Mouse (Mus musculus) liver, adult 2 months (tissue): ENCODE data around the gene Klk7. TPM values are rescaled to one million over a fixed set of nuclear protein-coding genes. Genes with fewer than 3 reads are reported as not detected.

Experiments
- DNase-seq: peaks from one replicate; pipeline ENCODE4 v3.0.0-alpha.2; 2011; ENCODE audit warnings: low read depth, low spot score; ENCODE audit errors: extremely low read depth
- H3K27ac ChIP-seq: fragments of 200-500 bp; replicated peaks from 2 replicates; pipeline ENCODE4 v1.5.1; 2012; ENCODE audit warnings: low read depth, mild to moderate bottlenecking, control low read depth, inconsistent platforms, low read length; ENCODE audit not compliant: insufficient read depth
- H3K27me3 ChIP-seq: fragments of 200-500 bp; 2 replicates; pipeline ENCODE4 v1.6.1; 2012; ENCODE audit warnings: mild to moderate bottlenecking, moderate library complexity, low read length, inconsistent platforms; ENCODE audit not compliant: control insufficient read depth, insufficient read depth
- H3K36me3 ChIP-seq: fragments of 200-500 bp; 2 replicates; pipeline ENCODE4 v1.6.1; 2012; ENCODE audit warnings: low read length, inconsistent platforms; ENCODE audit not compliant: control insufficient read depth, insufficient read depth
- H3K4me1 ChIP-seq: fragments of 200-500 bp; 2 replicates; pipeline ENCODE4 v1.6.1; 2011; ENCODE audit warnings: low read length; ENCODE audit not compliant: control insufficient read depth, insufficient read depth
- H3K4me3 ChIP-seq: fragments of 200-500 bp; 2 replicates; pipeline ENCODE4 v1.5.1; 2011; ENCODE audit warnings: low read depth, mild to moderate bottlenecking, control low read depth, low read length, moderate library complexity; ENCODE audit not compliant: insufficient read depth
- H3K79me2 ChIP-seq: fragments of 200-500 bp; 2 replicates; pipeline ENCODE4 v1.6.1; 2012; ENCODE audit warnings: inconsistent platforms, mild to moderate bottlenecking, low read length, moderate library complexity; ENCODE audit not compliant: control insufficient read depth, insufficient read depth
- H3K9ac ChIP-seq: fragments of 200-500 bp; 2 replicates; pipeline ENCODE4 v1.6.1; 2012; ENCODE audit warnings: low read depth, mild to moderate bottlenecking, control low read depth, inconsistent platforms, low read length
- CTCF ChIP-seq: fragments of 200-500 bp; IDR thresholded peaks from 2 replicates; pipeline ENCODE4 v1.5.1; 2011; ENCODE audit warnings: low read depth, low read length, control low read depth
- POLR2A ChIP-seq: fragments of 200-500 bp; IDR thresholded peaks from 2 replicates; pipeline ENCODE4 v1.6.1; 2011; ENCODE audit warnings: low read length, control low read depth; ENCODE audit not compliant: insufficient read depth; ENCODE audit errors: extremely low read depth
- WGBS: fragments of 180-500 bp; shearing (Covaris S2); methylation state at CpG from one replicate; pipeline ENCODE4 v1.1.7; 2018; 5-methylcytosine and 5-hydroxymethylcytosine counted together
- polyA plus RNA-seq: library from polyadenylated mRNA; depleted of rRNA; stranded (reverse); fragments of >200 nt; gene quantifications from 2 replicates; pipeline ENCODE4 v1.2.3, GENCODE M21; 2012
- total RNA-seq: library from RNA; depleted of rRNA; stranded (reverse); fragments of >200 nt; gene quantifications from 2 replicates; pipeline ENCODE4 v1.2.3, GENCODE M21; 2014

Gene Klk7
- total and polyA plus RNA-seq, 2 experiments = not detected

DNA sequence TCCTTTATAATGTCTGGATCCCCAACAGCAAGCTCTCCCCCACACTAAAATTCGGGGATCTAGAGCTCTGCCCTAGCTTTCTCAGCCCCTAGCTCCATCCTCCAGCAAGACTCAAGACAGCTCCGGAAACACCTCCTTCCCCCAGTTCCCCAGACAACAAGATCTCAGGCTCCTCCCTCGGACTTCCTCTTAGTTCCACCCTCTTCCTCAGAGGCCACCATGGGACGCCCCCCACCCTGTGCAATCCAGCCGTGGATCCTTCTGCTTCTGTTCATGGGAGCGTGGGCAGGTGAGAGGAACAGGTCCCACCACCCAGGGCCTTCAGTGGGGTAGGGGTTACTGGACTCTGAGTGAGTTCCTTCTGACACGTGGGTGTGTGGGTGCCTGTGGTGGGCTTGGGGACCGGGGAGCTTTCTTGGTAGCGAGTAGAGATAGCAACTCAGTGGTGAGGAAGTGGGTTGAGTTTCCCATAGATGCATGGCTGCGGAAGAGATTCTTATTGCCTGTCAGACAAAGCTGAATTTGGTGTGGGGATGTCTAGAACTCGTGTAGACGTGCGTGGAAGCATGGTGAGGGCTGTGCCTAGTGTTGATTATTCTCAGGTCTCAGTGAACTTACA, 13.1 kb upstream of the Klk7 start:
- H3K9ac ChIP-seq = no peak overlapping the region
- DNase-seq = no peak
- no peak overlapping the region for H3K4me3 ChIP-seq
- H3K4me1 ChIP-seq = no peaks in the 10 kb centered on the region
- 28% methylated on average over 13 of the region's 13 CpGs for WGBS
- H3K36me3 ChIP-seq = no peaks in the 10 kb centered on the region
- 0 out of 2 replicates have a peak, but pooled peaks cover 3% of the 10 kb centered on the region for H3K27me3 ChIP-seq
- H3K79me2 ChIP-seq = no peaks in the 10 kb centered on the region
- H3K27ac ChIP-seq = no peak overlapping the region
- TF ChIP-seq CTCF = no peak
- no peak for TF ChIP-seq POLR2A

DNA sequence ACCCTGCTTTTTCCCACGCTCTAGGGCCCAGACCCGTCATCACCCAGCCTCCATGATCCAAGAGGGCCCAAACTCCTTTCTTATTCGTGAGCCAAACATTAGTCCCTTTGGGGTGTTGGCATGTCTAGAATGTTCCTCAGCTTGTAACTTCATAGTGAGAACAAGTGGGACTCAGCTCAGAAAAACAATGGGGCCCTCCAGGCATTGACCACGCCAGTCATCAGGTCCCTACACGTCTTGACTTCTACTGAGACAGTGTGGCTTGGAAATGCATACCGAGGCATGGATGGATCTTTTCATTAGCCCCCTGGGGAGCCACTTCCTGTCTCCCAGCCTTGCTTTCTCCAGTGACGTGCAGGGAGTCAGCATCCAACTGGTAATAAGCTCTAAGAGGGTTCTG, 11.2 kb upstream of the Klk7 start:
- Histone ChIP-seq H3K4me1 (no peaks in the 10 kb centered on the region), H3K79me2 (no peaks in the 10 kb centered on the region), H3K27me3 (0 out of 2 replicates have a peak, but pooled peaks cover 3% of the 10 kb centered on the region), H3K4me3 (no peak overlapping the region), H3K9ac (no peak overlapping the region), H3K36me3 (no peaks in the 10 kb centered on the region), H3K27ac (no peak overlapping the region)
- 75% methylated on average over 7 of the region's 7 CpGs for WGBS
- no peak for DNase-seq
- TF ChIP-seq CTCF (no peak), POLR2A (no peak)

- 78% methylated on average over 7 of the region's 7 CpGs for WGBS
- DNase-seq = no peak
- no peaks in the 10 kb centered on the region; the same call in 1 of the 2 replicates for H3K27me3 ChIP-seq
- H3K4me1 ChIP-seq = no peaks in the 10 kb centered on the region
- no peaks in the 10 kb centered on the region for H3K36me3 ChIP-seq
- H3K9ac ChIP-seq = no peak overlapping the region
- no peak overlapping the region for H3K27ac ChIP-seq
- no peak for TF ChIP-seq POLR2A
- no peak for TF ChIP-seq CTCF
- H3K4me3 ChIP-seq = no peak overlapping the region
- no peaks in the 10 kb centered on the region for H3K79me2 ChIP-seq
Measured at GRCm38 (mm10) chr7:43815211-43815610, 4.1 kb downstream of the Klk7 start.

DNA sequence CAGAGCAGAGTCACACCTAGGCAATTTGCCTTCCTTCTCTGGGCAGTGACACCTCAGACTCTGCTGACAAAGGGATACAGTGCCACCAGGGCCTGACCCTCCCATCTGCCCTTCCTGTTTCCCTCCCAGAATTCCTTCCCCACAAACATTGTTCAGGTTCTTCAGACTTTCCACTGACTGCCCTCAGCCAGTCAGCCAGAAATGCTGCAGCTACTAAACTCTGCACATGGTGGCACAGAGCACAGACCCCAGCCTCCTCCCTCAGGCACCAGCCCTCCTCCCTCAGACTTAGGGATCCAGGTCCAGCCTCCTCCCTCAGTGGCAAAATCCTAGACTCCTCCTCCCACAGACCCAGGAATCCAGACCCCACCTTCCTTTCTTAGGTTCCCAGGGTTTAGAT, 5.7 kb downstream of the Klk7 start:
- no peak for DNase-seq
- no peaks in the 10 kb centered on the region for H3K79me2 ChIP-seq
- no peaks in the 10 kb centered on the region for H3K4me1 ChIP-seq
- TF ChIP-seq POLR2A = no peak
- TF ChIP-seq CTCF = no peak
- no peak overlapping the region for H3K27ac ChIP-seq
- H3K9ac ChIP-seq = no peak overlapping the region
- H3K27me3 ChIP-seq = no peaks in the 10 kb centered on the region; the same call in 1 of the 2 replicates
- H3K4me3 ChIP-seq = no peak overlapping the region
- H3K36me3 ChIP-seq = no peaks in the 10 kb centered on the region

- no peak for TF ChIP-seq POLR2A
- no peak for TF ChIP-seq CTCF
- no peak for DNase-seq
- no peak overlapping the region for H3K9ac ChIP-seq
- no peak overlapping the region for H3K4me3 ChIP-seq
- no peak overlapping the region for H3K27ac ChIP-seq
- WGBS = 82% methylated on average over 7 of the region's 7 CpGs
- H3K27me3 ChIP-seq = no peaks in the 10 kb centered on the region; the same call in 1 of the 2 replicates
- no peaks in the 10 kb centered on the region for H3K4me1 ChIP-seq
- H3K79me2 ChIP-seq = no peaks in the 10 kb centered on the region
- no peaks in the 10 kb centered on the region for H3K36me3 ChIP-seq
Measured at GRCm38 (mm10) chr7:43821581-43821980, 10.5 kb downstream of the Klk7 start.

DNA sequence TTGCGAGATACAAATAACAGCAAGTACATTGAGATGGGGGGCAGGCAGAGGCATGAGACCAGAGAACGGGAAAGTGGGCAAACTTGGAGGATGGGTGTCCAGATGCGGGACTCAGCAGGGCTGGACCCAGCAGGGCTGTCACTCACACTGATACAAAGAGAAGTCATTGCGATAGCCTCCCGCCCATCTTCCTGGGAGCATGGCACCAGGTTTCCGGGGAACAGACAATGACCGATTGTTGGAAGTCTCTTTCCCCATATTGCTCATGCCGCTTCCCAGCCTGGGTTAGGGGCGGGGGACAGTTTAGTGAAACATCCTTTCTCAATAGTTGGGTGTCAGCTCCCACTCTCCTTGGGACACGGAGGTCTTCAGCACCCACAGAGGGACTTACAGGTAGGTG, 13.1 kb downstream of the Klk7 start, which contains the start of gene Klk6:
Gene Klk6, plus strand, starts transcription at position 301 of the 400 bp plus-strand sequence.
- Histone ChIP-seq H3K4me3 (no peak within 1 kb of the TSS), H3K9ac (no peak within 1 kb of the TSS), H3K36me3 (no peaks in the 10 kb centered on the region), H3K27me3 (no peaks in the 10 kb centered on the region), H3K79me2 (no peaks in the 10 kb centered on the region), H3K4me1 (no peaks in the 10 kb centered on the region), H3K27ac (no peak within 1 kb of the TSS)
- TF ChIP-seq CTCF = no peak
- no peak for TF ChIP-seq POLR2A
- 77% methylated on average over 10 of the region's 10 CpGs for WGBS
- no peak for DNase-seq
